Mouse (Mus musculus): ENCODE results near the gene Zfp229. TPM values are rescaled to one million over a fixed set of nuclear protein-coding genes. Genes with fewer than 3 reads are reported as not detected.
"Not testable (repeated sequence)": the region's sequence is repeated elsewhere in the genome, so short reads cannot be mapped to it uniquely, and the experiment has no call there.

Gene Zfp229
- 9.3 and 10.3 TPM in 2 replicates for polyA plus RNA-seq (2015; fragmentation: Nextera tagmentation; extraction: Ambion mirVana)

GRCm38 (mm10) chr17:21730495-21730894, at the start of gene Zfp229:
Gene Zfp229 (plus strand): TSS chr17:21730795.
- not testable (repeated sequence) for H3K9ac ChIP-seq (ENCODE audit: low read depth, low read length); H3K9me3 ChIP-seq (replicated peaks; ENCODE audit: control insufficient read depth, low read length, poor library complexity, severe bottlenecking); H3K4me2 ChIP-seq (ENCODE audit: low read length); H3K27ac ChIP-seq (ENCODE audit: low read length); H3K4me3 ChIP-seq (ENCODE audit: low read depth, low read length); H3K27me3 ChIP-seq (ENCODE audit: control insufficient read depth, insufficient read depth, low read depth, low read length); H3K36me3 ChIP-seq (ENCODE audit: control insufficient read depth, insufficient read depth, low read length); ATAC-seq
- peaks cover 10% of the 10 kb centered on the region for H3K4me1 ChIP-seq (ENCODE audit: control insufficient read depth, insufficient read depth, low read length)
- WGBS: 97% methylated on average over 7 of the region's 22 CpGs

GRCm38 (mm10) chr17:21691560-21691959, 39.0 kb upstream of the Zfp229 start, which contains the start of gene Gm10226:
Gene Gm10226 (plus strand): TSS chr17:21691860.
- 89% methylated on average over 3 of the region's 3 CpGs for WGBS
- ATAC-seq: no peak
- Histone ChIP-seq H3K4me1 (ENCODE audit: control insufficient read depth, insufficient read depth, low read length) (no peaks in the 10 kb centered on the region), H3K4me2 (ENCODE audit: low read length) (no peak within 1 kb of the TSS), H3K4me3 (ENCODE audit: low read depth, low read length) (no peak within 1 kb of the TSS), H3K9me3 (replicated peaks; ENCODE audit: control insufficient read depth, low read length, poor library complexity, severe bottlenecking) (no peaks in the 10 kb centered on the region), H3K27me3 (ENCODE audit: control insufficient read depth, insufficient read depth, low read depth, low read length) (no peaks in the 10 kb centered on the region), H3K27ac (ENCODE audit: low read length) (no peak within 1 kb of the TSS), H3K36me3 (ENCODE audit: control insufficient read depth, insufficient read depth, low read length) (peaks cover 17% of the 10 kb centered on the region), H3K9ac (ENCODE audit: low read depth, low read length) (no peak within 1 kb of the TSS)

GRCm38 (mm10) chr17:21693342-21693741, 37.3 kb upstream of the Zfp229 start:
- Histone ChIP-seq H3K4me1 (ENCODE audit: control insufficient read depth, insufficient read depth, low read length) (no peaks in the 10 kb centered on the region), H3K27me3 (ENCODE audit: control insufficient read depth, insufficient read depth, low read depth, low read length) (no peaks in the 10 kb centered on the region), H3K4me2 (ENCODE audit: low read length) (no peak overlapping the region), H3K9me3 (replicated peaks; ENCODE audit: control insufficient read depth, low read length, poor library complexity, severe bottlenecking) (no peaks in the 10 kb centered on the region), H3K9ac (ENCODE audit: low read depth, low read length) (no peak overlapping the region), H3K36me3 (ENCODE audit: control insufficient read depth, insufficient read depth, low read length) (peaks cover 17% of the 10 kb centered on the region), H3K27ac (ENCODE audit: low read length) (no peak overlapping the region), H3K4me3 (ENCODE audit: low read depth, low read length) (no peak overlapping the region)
- no peak for ATAC-seq
- 83% methylated on average over 3 of the region's 3 CpGs for WGBS

DNA sequence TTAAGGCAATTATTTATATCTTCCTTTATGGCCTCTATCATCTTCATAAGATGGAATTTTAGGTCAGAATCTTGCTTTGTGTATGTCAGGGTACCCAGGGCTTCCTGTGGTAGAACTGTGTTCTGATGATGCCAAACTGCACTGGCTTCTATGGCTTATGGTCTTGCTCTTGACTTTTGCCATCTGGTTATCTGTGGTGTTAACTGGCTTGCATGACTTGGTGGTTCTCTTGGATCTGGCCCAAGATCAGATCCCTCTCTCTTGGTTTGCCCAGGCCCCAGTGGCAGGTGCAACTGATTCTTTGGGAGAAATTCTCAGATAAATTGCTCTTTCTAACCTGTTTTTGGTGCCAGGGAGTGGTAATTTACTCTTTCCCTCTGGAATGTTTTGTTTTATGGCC, 34.5 kb upstream of the Zfp229 start:
- no peaks in the 10 kb centered on the region for H3K27me3 ChIP-seq (ENCODE audit: control insufficient read depth, insufficient read depth, low read depth, low read length)
- no peak overlapping the region for H3K9ac ChIP-seq (ENCODE audit: low read depth, low read length)
- no peak overlapping the region for H3K4me2 ChIP-seq (ENCODE audit: low read length)
- H3K36me3 ChIP-seq (ENCODE audit: control insufficient read depth, insufficient read depth, low read length): peaks cover 9% of the 10 kb centered on the region
- no peaks in the 10 kb centered on the region for H3K4me1 ChIP-seq (ENCODE audit: control insufficient read depth, insufficient read depth, low read length)
- ATAC-seq: no peak
- H3K4me3 ChIP-seq (ENCODE audit: low read depth, low read length): no peak overlapping the region
- no peaks in the 10 kb centered on the region for H3K9me3 ChIP-seq (replicated peaks; ENCODE audit: control insufficient read depth, low read length, poor library complexity, severe bottlenecking)
- no peak overlapping the region for H3K27ac ChIP-seq (ENCODE audit: low read length)

DNA sequence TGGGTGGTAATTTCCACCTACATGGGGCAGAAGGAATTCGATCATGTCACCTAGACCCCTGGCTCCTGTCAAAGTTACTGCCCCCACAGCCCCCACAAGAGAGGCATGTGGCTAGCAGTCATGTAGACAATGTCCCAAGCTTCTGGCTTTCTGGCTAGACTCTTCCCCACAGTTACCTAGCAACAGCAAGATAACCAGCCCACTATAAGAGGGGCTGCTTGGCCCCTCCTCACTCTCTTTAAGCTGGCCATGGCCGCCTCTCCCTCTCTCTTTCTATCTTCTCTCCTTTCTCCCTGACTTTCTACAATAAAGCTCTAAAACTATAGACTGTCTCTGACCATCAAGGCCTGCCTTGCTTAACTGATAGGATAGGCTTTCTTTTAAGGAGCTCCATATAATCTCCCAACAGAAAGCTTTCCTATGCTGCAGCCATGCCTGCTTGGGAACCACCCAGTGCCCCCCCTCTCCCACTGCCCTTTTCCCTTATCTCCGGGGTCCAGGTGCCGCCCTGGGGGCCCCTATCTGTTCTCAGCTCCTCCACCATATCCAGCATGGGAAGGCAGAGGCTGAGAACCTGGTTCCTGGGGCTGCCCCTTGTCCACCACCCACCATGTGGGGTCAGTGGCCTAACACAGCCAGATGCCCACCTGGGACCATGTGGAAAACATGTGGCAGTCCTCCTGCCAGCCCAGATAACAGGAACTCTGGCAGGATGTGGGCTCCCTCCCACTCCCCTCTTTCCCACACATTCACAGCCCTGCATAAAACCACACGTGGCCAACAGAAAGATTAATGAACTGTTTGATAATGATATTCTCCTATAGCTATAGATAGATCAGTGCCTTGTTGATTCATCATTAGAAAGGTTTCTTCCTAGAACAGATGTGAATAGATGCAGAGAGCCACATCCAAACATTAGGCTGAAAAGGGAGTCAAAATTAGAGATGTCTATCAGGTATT, 28.0 kb upstream of the Zfp229 start:
- ATAC-seq: no peak
- WGBS: 47% methylated on average over 5 of the region's 5 CpGs
- Histone ChIP-seq H3K9me3 (replicated peaks; ENCODE audit: control insufficient read depth, low read length, poor library complexity, severe bottlenecking) (no peaks in the 10 kb centered on the region), H3K4me2 (ENCODE audit: low read length) (no peak overlapping the region), H3K36me3 (ENCODE audit: control insufficient read depth, insufficient read depth, low read length) (no peaks in the 10 kb centered on the region), H3K27me3 (ENCODE audit: control insufficient read depth, insufficient read depth, low read depth, low read length) (no peaks in the 10 kb centered on the region), H3K4me3 (ENCODE audit: low read depth, low read length) (no peak overlapping the region), H3K27ac (ENCODE audit: low read length) (no peak overlapping the region), H3K9ac (ENCODE audit: low read depth, low read length) (no peak overlapping the region), H3K4me1 (ENCODE audit: control insufficient read depth, insufficient read depth, low read length) (no peaks in the 10 kb centered on the region)

- Histone ChIP-seq H3K4me3 (ENCODE audit: low read depth, low read length) (no peak overlapping the region), H3K9ac (ENCODE audit: low read depth, low read length) (no peak overlapping the region), H3K9me3 (replicated peaks; ENCODE audit: control insufficient read depth, low read length, poor library complexity, severe bottlenecking) (no peaks in the 10 kb centered on the region), H3K4me2 (ENCODE audit: low read length) (no peak overlapping the region), H3K36me3 (ENCODE audit: control insufficient read depth, insufficient read depth, low read length) (no peaks in the 10 kb centered on the region), H3K27me3 (ENCODE audit: control insufficient read depth, insufficient read depth, low read depth, low read length) (no peaks in the 10 kb centered on the region), H3K4me1 (ENCODE audit: control insufficient read depth, insufficient read depth, low read length) (peaks cover 3% of the 10 kb centered on the region), H3K27ac (ENCODE audit: low read length) (no peak overlapping the region)
- WGBS: 90% methylated on average over 1 of the region's 1 CpGs
- no peak for ATAC-seq
These were observed 27.2 kb upstream of the Zfp229 start for GRCm38 (mm10) chr17:21703414-21703813.

GRCm38 (mm10) chr17:21707343-21707996, 23.1 kb upstream of the Zfp229 start, which contains the start of gene Zfp760:
Gene Zfp760 (plus strand): TSS chr17:21707741.
- H3K4me1 ChIP-seq (ENCODE audit: control insufficient read depth, insufficient read depth, low read length): peaks cover 13% of the 10 kb centered on the region
- 2% methylated on average over 26 of the region's 26 CpGs for WGBS
- peaks cover 8% of the 10 kb centered on the region; the same call in 1 of the 2 replicates for H3K36me3 ChIP-seq (ENCODE audit: control insufficient read depth, insufficient read depth, low read length)
- H3K9ac ChIP-seq (ENCODE audit: low read depth, low read length): peak within 1 kb of the TSS; percentile 77
- peak within 1 kb of the TSS; percentile 71 for H3K4me3 ChIP-seq (ENCODE audit: low read depth, low read length)
- H3K27ac ChIP-seq (ENCODE audit: low read length): peak within 1 kb of the TSS; percentile 81
- H3K27me3 ChIP-seq (ENCODE audit: control insufficient read depth, insufficient read depth, low read depth, low read length): no peaks in the 10 kb centered on the region
- no peaks in the 10 kb centered on the region for H3K9me3 ChIP-seq (replicated peaks; ENCODE audit: control insufficient read depth, low read length, poor library complexity, severe bottlenecking)
- H3K4me2 ChIP-seq (ENCODE audit: low read length): peak within 1 kb of the TSS; percentile 68
- peak; percentile 98 for ATAC-seq

- ATAC-seq: no peak
- Histone ChIP-seq H3K4me1 (ENCODE audit: control insufficient read depth, insufficient read depth, low read length) (peaks cover 13% of the 10 kb centered on the region), H3K9me3 (replicated peaks; ENCODE audit: control insufficient read depth, low read length, poor library complexity, severe bottlenecking) (no peaks in the 10 kb centered on the region), H3K27ac (ENCODE audit: low read length) (no peak overlapping the region), H3K27me3 (ENCODE audit: control insufficient read depth, insufficient read depth, low read depth, low read length) (no peaks in the 10 kb centered on the region), H3K4me2 (ENCODE audit: low read length) (peak overlapping the region; percentile 68), H3K9ac (ENCODE audit: low read depth, low read length) (peak overlapping the region; percentile 41; the same call in 1 of the 2 replicates), H3K4me3 (ENCODE audit: low read depth, low read length) (peak overlapping the region; percentile 71), H3K36me3 (ENCODE audit: control insufficient read depth, insufficient read depth, low read length) (peaks cover 11% of the 10 kb centered on the region; the same call in 1 of the 2 replicates)
- 38% methylated on average over 2 of the region's 2 CpGs for WGBS
These were observed 22.2 kb upstream of the Zfp229 start for GRCm38 (mm10) chr17:21708401-21708800.

Data from midbrain, embryonic 16.5 days (tissue).